Mouse (Mus musculus): ENCODE results near the gene Hpf1.

Hpf1 gene

DNA sequence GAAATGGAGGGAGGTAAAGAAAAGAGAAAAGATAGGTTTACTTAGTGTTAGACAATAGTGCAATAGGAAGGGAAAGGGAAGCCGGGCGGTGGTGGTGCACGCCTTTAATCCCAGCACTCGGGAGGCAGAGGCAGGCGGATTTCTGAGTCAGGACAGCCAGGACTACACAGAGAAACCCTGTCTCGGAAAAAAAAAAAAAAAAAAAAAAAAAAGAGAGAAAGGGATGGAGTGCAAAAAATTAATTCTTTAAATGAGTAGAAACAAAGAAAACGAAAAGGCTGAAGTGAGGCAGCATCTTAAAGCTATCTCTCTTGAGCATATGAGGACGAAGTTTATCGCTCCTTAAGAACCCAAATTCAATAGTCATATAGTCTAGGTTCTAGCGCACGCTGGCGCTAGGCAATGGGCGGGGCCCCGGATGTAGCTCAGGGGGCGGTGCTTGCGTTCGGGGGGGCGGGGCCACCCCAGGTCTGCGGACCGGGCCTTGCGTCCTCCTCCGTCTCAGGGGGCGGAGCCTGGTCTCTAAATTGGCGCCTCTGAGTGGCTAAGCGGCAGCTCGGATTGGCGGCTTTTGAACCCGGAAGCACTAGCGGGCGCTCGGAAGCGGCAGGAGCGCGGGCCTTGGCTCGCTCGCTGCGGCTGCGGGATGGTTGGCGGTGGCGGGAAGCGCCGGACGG, at the start of gene Hpf1:
Gene Hpf1 (plus strand): TSS at position 576 of the 677 bp plus-strand sequence.
- peak; percentile 99 for DNase-seq (ENCODE audit: low read depth)

DNA sequence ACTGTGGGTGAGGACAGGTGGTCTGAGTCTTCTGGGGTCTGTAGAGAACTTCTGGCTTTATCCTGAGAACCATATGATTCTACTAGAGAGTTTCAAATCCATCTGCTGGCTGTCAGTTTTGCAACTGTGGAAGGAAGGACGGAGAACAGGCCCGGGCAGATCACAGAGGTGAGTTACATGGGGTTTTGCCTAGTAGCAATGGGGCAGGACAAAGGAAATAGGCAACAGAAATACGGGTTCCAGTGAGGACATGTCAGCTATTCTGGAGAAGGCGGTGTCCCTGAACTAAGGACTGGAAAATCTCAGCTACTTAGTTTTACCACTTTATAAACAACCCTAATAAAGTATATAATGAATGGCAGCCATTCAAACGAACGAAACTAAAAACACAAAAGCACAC, 47.8 kb upstream of the Hpf1 start:
- DNase-seq (ENCODE audit: low read depth) = no peak

DNA sequence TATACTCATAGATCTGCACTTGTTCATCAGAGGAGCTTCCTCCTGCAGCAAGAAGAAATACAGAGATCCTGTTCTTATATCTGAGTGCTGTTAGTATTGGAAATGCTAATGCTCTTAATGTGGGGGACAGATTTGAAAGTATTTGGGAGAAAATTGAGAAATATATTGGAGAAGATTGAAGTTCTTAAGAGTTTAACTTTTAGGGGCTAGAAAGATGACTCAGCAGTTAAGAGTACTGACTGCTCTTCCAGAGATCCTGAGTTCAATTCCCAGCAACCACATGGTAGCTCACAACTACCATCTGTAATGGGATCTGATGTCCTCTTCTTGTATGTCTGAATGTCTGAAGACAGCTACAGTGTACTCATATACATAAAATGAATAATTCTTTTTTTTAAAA, 32.7 kb upstream of the Hpf1 start:
- DNase-seq (ENCODE audit: low read depth) = no peak

DNA sequence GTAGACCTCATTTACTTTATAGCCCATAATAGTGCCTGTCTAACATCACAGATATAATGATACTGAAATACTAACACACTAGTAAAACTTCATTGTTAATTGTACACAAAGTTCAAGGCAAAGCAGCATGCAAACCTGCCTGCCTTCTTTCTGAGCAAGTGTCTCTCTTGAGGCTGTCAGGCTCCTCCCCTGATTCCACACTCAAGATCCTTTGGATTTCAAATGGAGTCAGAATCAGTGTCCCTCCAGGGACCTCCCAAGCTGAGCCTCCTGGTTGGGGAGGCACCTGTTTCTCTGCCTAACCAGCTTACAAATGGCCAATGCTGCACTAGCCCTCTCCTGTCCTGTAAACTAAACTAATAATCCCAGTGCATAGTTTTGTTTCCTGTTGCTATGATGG, 32.1 kb upstream of the Hpf1 start:
- DNase-seq (ENCODE audit: low read depth) = no peak

DNA sequence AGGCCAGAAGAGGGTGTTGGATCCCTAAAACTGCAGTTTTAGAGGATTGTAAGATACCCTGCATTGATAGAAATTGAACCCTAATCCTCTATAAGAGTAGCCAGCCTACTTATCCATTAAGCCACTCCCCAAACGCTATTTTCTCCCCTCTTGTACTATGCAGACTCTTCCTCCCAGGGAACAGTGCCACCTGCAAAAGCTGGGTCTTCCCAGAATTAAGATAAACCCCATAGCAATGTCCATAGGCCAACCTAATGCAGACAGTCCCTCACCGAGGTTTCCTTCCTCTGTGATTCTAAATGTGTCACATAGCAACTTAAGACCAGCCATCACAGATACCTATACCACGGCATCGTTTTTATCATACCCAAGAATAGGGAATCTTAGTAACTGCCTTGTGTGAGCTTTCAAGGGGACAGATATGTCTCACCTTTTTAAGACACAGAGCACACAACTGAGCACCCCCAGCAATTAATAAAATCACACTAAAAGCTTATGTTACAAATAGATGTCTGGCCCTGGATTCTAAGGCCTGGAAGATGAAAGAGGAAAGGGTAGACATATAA, 31.2 kb upstream of the Hpf1 start:
- DNase-seq (ENCODE audit: low read depth) = no peak

DNA sequence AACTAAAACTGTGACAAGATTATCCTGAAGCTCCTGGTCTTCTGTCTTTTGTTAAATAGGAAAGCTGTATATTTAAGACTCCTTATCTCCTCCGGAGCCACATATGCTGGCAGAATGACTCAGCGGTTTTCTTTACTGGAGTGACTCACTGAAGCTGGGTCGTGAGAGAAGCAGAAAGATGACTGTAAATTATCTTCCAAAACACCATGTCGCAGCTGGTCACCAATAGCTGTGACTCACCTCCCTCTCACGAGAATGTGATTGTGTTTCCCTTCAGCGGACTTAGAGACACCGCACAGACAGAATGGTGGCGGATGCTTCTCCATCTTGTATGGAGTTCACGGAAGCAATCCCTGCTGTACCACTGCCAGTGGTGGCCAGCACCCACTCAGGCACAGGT, 30.6 kb upstream of the Hpf1 start:
- peak; percentile 78 for DNase-seq (ENCODE audit: low read depth)

DNA sequence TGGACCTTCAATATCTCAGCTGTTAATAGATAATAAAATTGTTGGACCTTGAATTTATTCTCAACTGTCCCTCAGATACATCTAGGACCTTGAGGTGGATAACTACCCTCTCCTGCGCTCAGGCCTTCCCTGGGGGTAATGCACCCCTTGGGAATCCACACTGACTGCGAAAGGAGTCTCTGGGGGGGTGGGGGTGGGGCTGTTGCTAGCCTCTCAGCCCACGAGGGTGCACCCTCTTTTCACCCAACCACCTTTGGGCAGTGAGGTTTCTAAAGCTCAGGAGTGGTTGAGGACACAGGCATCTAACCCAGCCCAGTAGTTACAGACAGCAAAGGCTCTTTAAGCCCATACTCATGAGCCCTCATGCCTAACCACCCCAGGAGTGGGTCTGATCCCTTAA, 29.5 kb upstream of the Hpf1 start:
- no peak for DNase-seq (ENCODE audit: low read depth)

DNA sequence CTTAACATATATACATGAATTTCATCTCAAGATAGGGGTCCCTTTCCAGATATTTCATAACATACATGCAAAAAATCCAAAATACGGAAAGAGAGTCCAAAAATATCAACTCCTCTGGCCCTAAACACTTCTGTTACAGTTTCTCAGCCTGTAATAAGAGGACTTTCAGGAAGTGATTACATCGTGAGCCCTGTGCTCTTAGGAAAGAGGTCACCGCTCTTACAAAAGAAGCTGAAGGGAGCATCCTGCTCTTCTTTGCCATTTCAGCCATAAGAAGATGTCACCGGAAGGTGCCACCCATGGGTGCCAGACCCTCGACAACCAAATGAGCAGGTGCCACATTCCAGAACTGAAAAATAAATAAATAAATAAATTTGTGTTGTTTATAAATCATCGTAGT, 28.4 kb upstream of the Hpf1 start:
- no peak for DNase-seq (ENCODE audit: low read depth)

DNA sequence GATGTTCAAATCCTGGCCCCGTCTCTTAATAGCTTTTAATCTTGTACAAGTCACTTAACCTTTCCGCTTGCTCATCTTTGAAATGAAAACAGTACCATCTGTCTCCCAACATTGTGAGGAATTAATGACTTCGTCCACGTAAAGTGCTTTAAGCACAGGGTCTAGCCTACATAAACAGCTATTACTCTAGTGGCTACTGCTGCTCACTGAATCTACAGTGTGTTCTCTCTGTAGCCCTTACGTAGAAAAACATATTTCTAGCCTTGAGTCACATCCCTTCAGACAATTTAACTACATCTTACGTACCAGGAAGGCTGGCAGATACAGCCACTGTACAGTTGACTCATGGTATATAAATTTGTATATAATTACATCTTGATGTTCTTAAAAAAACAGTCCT, 25.3 kb upstream of the Hpf1 start:
- peak; percentile 48 for DNase-seq (ENCODE audit: low read depth)

DNA sequence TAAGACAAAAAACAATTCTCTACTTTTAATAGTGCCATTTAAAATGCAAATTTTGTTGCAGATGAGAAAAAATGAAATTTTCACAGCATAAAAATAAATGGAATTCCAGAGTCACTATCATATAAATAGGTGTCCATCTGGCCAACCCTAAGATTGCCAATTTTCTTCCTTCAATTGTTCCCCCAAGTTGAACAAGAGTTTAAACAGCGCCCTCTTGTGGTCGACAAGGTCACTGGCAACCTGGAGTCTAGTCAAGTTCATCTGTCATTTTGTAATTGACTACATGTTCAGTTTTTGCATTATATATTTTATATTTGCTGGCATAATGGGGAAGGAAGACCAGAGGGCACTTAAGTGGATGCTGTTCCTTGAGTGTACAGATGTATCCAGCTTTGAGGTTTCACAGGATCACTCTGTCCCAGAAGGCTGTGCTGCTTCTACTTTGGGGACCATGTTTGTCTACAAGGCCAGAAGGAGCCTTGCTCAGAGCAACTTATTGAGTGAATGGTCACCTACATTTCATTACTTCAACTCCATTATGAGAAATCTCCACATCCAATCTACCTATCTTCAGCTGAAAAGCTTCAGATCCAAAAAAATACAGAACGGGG, 24.6 kb upstream of the Hpf1 start:
- DNase-seq (ENCODE audit: low read depth) = peak; percentile 90

DNA sequence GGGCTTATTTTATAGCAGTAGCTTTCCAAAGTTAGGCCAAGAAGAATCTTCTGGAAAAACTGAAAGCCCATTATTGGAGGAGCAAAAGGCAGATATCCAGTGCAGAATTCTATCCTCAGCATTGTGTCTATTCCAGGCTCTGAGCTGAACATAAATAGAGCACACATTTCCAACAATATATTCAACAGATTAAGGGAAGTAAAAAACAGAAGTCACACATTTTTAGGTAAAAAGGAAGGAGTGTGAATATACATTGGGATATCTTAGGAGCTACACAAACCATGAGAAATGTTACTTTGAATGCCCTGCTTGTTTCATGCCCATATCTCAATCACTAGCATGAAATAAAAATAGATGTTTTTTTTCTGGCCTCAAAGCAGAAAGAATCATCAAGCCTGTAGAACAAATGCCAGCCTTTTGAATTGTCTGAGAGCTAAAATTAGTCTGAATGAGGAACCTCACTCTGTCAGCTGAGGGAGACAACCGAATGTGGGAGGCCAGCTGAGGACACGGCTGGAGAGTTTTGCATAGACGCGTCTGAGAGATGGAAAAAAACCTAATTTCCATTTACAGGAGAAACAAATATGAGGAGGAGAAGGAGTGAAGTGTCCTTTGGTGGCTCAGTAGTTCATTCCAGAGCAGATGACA, 22.6 kb upstream of the Hpf1 start:
- no peak for DNase-seq (ENCODE audit: low read depth)

DNA sequence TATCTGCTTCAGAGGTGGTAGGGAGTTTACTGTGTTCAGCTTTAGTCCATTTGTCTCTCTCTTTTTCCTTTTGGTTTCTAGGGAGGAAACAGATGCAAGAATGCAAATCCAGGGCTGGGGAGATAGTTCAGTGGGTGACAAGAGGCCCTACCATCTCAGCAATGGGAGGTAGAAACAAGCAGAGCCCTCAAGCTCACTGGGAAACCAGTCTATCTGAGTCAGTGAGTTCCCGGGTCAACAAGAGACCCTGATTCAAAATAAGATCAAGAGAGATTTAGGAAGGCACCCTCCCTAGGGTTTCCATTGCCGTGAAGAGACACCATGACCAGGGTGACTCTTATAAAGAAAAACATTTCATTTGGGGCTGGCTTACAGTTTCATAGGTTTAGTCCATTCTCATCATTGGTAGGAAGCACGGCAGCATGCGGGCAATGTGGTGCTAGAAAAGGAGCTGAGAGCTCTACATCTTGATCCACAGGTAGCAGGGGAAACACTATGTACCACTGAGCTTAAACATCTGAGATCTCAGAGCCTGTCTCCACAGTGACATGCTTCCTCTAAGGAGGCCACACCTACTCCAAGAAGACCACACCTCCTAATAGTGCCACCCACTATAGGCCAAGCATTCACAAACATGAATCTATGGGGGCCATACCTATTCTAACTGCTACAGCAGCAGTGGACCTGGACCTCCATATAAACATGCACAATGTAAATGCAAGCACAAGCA, 21.8 kb upstream of the Hpf1 start:
- DNase-seq (ENCODE audit: low read depth) = no peak

DNA sequence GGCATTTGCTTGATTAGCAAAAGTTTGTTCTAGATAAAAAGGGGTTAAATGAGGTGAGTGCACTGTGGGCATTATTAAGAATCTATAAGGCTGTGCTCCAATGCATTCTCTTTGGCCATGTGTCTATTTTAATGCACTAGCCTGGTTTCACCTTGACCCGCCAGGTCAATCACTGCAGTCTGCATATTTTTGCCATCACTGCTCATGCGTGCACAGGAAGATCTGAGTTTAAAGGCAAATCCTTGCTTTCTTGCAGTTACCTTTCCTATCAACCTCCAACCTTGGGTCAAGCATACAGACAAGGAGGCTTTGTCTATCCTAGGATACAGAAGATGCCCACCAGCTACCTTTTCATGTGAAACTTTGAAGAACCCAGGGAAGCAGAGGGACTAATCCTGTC, 20.5 kb upstream of the Hpf1 start:
- DNase-seq (ENCODE audit: low read depth) = no peak

DNA sequence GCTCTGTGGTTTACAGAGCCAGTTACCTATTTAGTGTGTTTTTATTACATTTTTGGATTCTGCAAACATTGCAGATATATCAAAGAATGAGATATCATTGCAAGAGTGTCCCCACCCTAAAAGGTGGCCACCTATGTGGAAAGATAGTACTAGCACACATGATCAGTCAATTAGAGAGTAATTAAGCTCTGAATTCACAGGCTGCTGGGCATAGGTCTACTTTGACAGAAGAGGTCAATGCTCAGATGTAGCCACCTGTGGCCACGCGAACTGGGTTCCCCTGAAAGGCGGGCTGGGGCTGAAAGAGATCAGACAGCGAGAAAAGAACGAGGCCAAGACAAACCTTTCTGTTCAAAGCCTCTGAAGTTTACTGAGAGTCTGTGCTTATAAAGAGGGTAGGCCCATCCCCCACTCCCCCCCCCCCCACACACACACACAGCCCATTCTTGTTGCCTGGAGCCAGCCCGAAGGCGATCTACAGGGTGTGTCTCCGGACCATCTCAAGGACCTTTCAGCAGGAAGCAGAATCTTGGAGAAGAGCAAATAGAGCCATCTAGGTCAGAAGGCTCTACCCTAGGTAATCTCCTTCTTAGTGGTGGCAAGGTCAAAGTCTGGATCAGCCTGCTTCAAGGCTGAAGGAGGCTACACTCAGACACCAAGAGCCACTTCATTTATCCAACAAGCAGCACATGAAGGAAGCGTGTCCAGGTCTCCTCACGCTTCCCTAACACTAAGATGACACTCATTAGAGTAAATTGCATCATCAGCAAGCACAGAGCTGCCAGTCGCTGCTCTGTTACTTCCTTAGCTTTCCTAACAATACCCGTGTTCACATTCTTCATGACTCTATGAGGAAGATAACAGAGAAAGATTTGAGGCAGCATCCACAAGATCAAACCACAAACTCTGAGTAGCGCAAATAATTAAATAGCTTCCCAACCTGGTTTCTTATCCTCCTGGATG, 19.7 kb upstream of the Hpf1 start:
- no peak for DNase-seq (ENCODE audit: low read depth)

DNA sequence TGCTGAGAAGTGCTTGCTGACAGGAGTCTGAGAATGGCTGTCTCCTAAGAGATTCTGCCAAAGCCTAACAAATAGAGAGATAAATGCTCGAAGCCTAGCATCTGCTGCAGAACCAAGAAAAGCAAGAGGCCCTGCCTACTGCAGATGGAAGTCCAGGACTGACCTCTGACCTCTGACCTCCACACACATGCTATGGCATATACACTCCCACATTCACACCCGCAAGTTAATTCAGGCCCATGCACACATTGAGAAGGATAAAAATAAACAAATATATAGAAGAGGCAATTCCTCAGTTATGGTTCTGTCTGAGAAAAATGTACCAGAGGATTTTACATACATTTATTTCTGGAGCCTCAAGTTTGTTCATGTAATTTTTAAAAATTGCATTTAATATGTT, 11.6 kb upstream of the Hpf1 start:
- DNase-seq (ENCODE audit: low read depth) = no peak

DNA sequence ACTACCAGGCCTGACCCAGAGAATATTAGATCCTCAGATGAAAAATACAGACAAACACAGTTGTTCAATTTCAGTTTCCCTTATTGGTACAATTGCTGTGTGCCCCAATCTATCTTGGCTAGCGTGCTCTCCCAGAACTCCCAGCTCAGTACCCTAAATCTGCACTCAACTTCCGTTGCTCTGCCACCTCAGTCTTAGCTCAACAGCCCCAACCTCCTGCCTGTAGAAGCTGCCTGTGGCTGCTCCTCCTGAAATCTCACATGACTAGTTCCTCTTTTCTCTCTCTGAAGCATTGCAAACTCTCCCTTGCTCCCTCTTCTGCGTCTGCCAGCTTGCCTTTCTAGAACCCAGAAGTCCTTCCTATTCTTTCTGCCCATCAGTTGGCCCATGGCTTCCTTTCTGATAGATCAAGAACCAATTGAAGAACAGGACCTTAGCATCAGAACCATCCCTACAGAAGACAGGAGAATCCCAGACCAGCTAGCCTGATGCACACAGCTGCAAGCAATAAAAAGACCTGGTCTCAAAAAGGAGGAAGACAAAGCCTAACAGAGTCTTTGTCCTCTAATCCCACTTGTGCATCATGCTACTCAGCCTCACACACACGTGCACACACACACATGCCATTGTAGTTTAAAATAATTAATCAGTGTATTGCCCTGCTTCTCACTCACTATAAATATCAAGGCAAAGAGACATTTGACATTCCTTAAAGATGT, 6.6 kb upstream of the Hpf1 start:
- no peak for DNase-seq (ENCODE audit: low read depth)

DNA sequence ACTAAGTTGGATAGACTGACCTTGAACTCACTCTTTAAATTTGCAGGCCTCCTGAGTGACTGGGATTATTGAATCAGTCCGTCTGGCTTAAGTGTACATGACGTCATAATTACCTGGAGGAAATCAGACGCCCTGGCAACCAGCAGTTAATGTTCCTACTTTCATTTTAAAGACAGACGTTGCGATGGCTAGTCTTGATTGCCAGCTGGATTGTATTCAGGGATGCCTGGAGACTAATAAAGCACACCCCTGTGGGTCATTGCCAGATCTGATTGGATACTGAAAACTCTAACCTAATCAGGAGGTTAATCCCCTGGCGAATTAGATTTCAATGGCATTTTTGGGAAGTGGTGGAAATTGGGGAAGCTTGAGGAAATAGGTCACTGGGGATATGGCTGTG, 3.5 kb upstream of the Hpf1 start:
- DNase-seq (ENCODE audit: low read depth) = peak; percentile 24

DNA sequence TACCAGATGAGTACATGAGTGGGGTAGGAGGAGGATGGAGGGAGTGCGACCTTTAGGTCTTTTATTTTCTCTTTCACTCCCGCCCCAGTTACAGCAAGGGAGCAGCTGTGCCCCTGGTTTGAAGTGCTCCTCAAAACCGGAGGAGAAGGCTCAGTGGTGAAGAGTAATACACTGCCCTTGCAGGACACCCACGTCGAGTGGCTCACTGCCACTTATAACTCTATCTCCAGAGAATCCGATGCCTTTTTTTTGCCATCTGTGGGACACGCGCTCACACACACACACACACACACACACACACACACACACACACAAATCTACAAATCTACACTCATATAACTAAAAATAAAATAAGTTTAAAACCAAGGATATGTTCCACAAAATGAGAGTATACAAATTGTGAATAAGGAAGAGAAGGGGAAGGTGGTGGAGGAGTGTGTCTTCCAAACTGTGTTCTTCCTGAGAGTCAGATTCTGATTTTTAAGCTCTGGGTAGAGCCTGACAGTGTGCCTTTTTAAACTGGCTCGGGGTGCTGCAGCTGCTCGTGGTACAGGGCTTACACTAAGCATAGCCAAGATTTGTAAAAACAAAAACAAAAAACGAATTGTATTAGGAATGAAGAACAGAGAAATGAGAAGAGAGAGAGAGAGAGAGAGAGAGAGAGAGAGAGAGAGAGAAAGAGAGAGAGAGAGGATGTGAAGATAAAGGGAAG, 931 bp upstream of the Hpf1 start:
- DNase-seq (ENCODE audit: low read depth) = no peak

DNA sequence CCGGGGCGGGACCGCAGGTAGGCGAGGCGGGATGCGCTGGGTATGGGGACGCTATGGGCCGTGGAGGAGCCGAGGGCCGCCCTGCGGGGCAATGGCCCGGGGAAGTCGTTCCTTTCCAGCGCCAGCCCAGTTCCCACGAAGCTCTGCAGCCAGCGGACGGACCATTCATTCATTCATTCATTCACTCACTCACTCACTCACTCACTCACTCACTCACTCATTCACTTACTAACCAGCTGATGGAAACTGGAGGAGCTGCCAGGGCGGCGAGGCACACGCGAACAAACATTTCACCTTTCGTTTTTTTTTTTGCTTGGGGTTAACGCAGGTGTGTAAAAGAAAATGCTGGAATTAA, 279 bp downstream of the Hpf1 start:
- no peak for DNase-seq (ENCODE audit: low read depth)

DNA sequence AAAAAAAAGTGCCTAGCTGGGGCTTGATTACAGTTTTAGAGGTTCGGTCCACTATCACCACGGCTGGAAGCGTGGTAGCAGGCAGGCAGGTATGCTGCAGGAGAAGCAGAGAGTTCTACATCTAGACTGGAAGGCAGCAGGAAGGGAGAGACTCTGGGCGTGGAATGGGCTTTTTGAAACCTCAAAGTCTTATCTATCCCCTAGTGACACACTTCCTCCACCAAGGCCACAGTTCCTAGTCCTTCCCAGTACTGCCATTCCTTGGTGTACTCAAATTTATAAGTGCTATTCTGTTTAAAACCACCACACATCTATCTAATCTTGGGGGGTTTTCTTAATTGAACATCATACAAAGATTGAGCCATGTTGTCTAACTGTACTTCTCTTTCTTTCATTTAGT, 1.5 kb downstream of the Hpf1 start:
- DNase-seq (ENCODE audit: low read depth) = no peak

Data from NIH3T3 (cell line).